Mouse (Mus musculus): Measurements from ENCODE around the gene Cntn5.

DNA sequence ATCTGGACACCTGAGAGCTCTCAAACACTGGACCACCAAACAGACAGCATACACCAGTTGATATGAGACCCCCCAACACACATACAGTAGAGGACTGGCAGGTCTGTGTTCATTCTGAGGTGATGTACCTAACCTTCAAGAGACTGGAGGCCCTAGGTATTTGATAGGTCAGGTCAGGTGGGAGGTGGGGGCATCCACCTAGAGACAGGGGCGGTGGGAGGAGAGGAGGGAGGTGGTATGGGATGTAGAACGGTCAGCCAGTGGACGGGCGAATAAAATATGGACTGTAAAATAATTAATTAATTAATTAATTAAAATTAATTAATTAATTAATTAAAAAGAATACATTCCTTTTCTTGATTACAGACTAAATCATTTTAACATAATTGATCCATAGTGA, 182.5 kb downstream of the Cntn5 start:
- TF ChIP-seq GATA1 (IDR thresholded peaks at IDR 0.05; ENCODE audit: borderline replicate concordance, low read length) (no peak), FLI1 (IDR thresholded peaks at IDR 0.05; ENCODE audit: low read length) (no peak)
